Mouse (Mus musculus) kidney, embryonic 16.5 days (tissue): Measurements from ENCODE around the gene Slc35f6. TPM values are rescaled to one million over a fixed set of nuclear protein-coding genes. Genes with fewer than 3 reads are reported as not detected.

ENCODE experiments used
- ATAC-seq: fragments of 200-750 bp; cut with Nextera tagmentation; 2 replicates; pipeline ENCODE4 v1.8.0; 2017; ENCODE audit warnings: moderate TSS enrichment; ENCODE audit not compliant: low FRiP score, low TSS enrichment
- H3K27ac ChIP-seq: fragments of 300-500 bp; sonication (generic); 2 replicates; pipeline ENCODE4 v1.5.1; 2014; ENCODE audit warnings: low read length
- H3K27me3 ChIP-seq: fragments of 300-500 bp; sonication (generic); 2 replicates; pipeline ENCODE4 v1.6.1; 2014; ENCODE audit warnings: low read length, control low read depth, mixed read lengths; ENCODE audit not compliant: insufficient read depth
- H3K36me3 ChIP-seq: fragments of 300-500 bp; sonication (generic); 2 replicates; pipeline ENCODE4 v1.6.1; 2014; ENCODE audit warnings: low read length, control low read depth, mixed read lengths; ENCODE audit not compliant: insufficient read depth
- H3K4me1 ChIP-seq: fragments of 300-500 bp; sonication (generic); 2 replicates; pipeline ENCODE4 v1.6.1; 2014; ENCODE audit warnings: low read length, control low read depth, mixed read lengths; ENCODE audit not compliant: insufficient read depth
- H3K4me2 ChIP-seq: fragments of 300-500 bp; sonication (generic); replicated peaks from 2 replicates; pipeline ENCODE4 v1.6.1; 2014; ENCODE audit warnings: low read depth, low read length
- H3K4me3 ChIP-seq: fragments of 300-500 bp; sonication (generic); 2 replicates; pipeline ENCODE4 v1.5.1; 2014; ENCODE audit warnings: mild to moderate bottlenecking, low read length
- H3K9ac ChIP-seq: fragments of 300-500 bp; sonication (generic); replicated peaks from 2 replicates; pipeline ENCODE4 v1.6.1; 2014; ENCODE audit warnings: low read length
- H3K9me3 ChIP-seq: fragments of 300-500 bp; sonication (generic); 2 replicates; pipeline ENCODE4 v1.6.1; 2016; ENCODE audit warnings: low read length, control low read depth
- WGBS: fragments of 180-500 bp; shearing (Covaris S2); extraction: QIAGEN DNeasy Blood & Tissue Kit; methylation state at CpG from one replicate; pipeline ENCODE4 v1.1.7; 2014; 5-methylcytosine and 5-hydroxymethylcytosine counted together
- polyA plus RNA-seq: library from polyadenylated mRNA; unstranded; fragments of >200 nt; fragmentation: Nextera tagmentation; extraction: Ambion mirVana; gene quantifications from 2 replicates; pipeline ENCODE4 v1.2.1, GENCODE M21; 2015

Slc35f6 gene
- polyA plus RNA-seq, 1 experiment from 2014 or later = 31.0 TPM

DNA sequence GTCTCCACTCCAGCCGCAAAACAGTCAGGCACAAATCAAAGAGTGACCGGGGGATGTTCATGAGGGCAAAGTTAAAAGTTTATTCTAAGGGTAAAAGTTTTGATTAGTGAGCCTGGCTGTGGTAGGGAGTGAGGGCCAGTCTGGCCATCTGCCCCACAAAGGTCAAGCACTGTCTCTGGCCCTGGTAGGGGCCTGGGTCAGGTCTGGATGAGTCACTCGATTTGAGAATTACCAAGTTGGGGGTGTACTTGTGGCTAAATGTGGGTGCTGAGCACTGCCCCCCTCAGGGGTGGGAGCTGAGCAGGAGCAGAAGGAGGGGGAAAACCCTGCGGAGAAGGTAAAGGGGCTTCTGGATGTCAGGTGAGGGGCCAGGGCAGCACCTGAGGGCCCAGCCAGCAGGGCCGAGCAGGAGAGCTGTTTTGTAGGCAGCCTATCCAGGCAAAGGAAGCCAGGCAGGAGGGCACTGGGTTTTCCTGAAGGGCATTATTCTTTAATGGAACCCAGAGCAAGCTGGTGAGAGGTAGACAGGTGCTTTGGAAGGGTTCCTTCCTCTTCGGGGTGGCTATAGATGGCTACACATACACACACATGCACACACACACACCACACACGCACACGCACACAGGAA lies 29.2 kb upstream of the Slc35f6 start:
- H3K4me1 ChIP-seq = peaks cover 26% of the 10 kb centered on the region
- 64% methylated on average over 8 of the region's 8 CpGs for WGBS
- no peak overlapping the region for H3K9ac ChIP-seq
- H3K9me3 ChIP-seq = no peaks in the 10 kb centered on the region
- H3K27me3 ChIP-seq = peaks cover 11% of the 10 kb centered on the region
- no peak overlapping the region for H3K4me2 ChIP-seq
- H3K36me3 ChIP-seq = no peaks in the 10 kb centered on the region
- H3K4me3 ChIP-seq = no peak overlapping the region
- no peak for ATAC-seq
- H3K27ac ChIP-seq = no peak overlapping the region

DNA sequence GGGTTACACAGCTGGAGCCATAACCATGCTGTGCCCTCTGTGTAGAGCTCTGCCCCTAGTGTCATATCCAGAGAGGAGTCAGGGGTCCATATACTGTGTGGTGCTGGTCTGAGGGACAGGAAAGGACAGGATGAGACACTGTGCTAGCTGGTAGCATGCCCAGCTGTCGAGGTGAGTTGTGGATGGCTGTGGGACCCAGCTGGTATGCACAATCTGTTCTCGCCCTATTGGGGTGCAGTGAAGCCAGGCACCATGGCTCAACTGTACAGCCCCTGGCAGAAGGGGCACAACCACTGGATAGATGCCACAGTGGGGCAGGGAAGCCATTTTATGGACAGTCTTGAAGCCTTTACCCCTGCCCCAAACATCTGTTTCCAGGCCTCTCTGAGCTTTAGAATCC lies 28.5 kb upstream of the Slc35f6 start:
- Histone ChIP-seq H3K4me2 (no peak overlapping the region), H3K27ac (no peak overlapping the region), H3K4me3 (no peak overlapping the region), H3K4me1 (peaks cover 24% of the 10 kb centered on the region), H3K27me3 (peaks cover 11% of the 10 kb centered on the region), H3K36me3 (no peaks in the 10 kb centered on the region), H3K9ac (no peak overlapping the region), H3K9me3 (no peaks in the 10 kb centered on the region)
- WGBS = 70% methylated on average over 2 of the region's 2 CpGs
- ATAC-seq = no peak

DNA sequence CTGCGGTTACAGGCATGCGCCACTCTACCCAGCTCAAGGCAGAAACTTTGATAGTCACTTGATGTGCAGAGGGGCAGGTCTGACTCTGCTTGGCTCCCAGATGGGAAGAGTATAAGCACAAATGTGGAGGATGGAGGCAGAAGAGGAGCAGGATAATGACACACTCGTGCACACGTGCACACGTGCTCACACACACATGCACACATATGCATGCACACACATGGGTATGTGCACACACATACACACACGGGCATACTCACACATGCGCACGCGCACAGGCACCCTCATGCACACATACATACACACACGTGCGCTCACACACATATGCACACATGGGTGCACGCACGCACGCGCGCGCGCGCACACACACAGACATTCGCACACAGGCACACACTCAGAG lies 27.2 kb upstream of the Slc35f6 start:
- Histone ChIP-seq H3K36me3 (no peaks in the 10 kb centered on the region), H3K4me2 (no peak overlapping the region), H3K27me3 (peaks cover 11% of the 10 kb centered on the region), H3K9me3 (no peaks in the 10 kb centered on the region), H3K9ac (no peak overlapping the region), H3K27ac (no peak overlapping the region), H3K4me3 (no peak overlapping the region), H3K4me1 (peaks cover 17% of the 10 kb centered on the region)
- ATAC-seq = no peak
- WGBS = 98% methylated on average over 20 of the region's 20 CpGs

DNA sequence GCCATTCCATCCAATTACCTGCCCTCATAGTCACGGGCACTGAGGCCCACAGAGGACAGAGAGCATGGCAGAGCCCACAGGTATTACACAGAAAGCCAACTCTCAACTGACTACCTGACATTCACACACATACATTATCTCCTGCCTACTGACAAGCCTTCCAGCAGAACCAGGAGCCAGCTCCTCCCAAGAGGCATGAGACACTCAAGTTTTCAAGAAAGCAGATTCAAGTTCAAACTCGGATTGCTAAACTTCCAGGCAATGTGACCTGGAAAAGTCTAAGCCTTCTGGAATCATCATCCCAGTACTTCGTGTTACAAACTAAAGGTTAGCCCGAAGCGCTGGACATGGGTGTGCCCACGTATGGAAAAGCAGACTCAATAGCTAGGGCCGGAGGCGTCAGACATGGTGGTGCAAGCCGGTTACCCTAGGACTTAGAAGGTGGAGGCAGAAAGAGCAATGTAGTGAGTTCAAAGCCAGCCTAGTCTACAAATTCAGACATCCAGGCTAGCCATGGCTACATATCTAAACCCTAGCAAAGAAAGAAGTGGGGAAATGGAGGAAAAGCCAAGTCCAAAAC lies 26.4 kb upstream of the Slc35f6 start:
- Histone ChIP-seq H3K36me3 (no peaks in the 10 kb centered on the region), H3K27ac (no peak overlapping the region), H3K9ac (no peak overlapping the region), H3K9me3 (no peaks in the 10 kb centered on the region), H3K4me1 (peaks cover 17% of the 10 kb centered on the region), H3K4me3 (no peak overlapping the region), H3K4me2 (no peak overlapping the region), H3K27me3 (peaks cover 11% of the 10 kb centered on the region)
- ATAC-seq = no peak
- 91% methylated on average over 9 of the region's 9 CpGs for WGBS

DNA sequence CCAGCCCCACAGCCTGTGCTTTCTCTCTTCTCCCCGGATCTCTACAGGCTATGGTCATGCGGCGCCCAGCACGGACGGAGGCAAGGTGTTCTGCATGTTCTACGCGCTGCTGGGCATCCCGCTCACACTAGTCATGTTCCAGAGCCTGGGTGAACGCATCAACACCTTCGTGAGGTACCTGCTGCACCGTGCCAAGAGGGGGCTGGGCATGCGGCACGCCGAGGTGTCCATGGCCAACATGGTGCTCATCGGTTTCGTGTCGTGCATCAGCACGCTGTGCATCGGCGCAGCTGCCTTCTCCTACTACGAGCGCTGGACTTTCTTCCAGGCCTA lies 25.9 kb upstream of the Slc35f6 start:
- 52% methylated on average over 22 of the region's 22 CpGs for WGBS
- H3K9me3 ChIP-seq = no peaks in the 10 kb centered on the region
- peaks cover 17% of the 10 kb centered on the region for H3K4me1 ChIP-seq
- no peak overlapping the region for H3K27ac ChIP-seq
- peaks cover 11% of the 10 kb centered on the region for H3K27me3 ChIP-seq
- ATAC-seq = no peak; the same call in 1 of the 2 replicates
- H3K9ac ChIP-seq = peak overlapping the region; percentile 66; the same call in 1 of the 2 replicates
- H3K36me3 ChIP-seq = no peaks in the 10 kb centered on the region
- peak overlapping the region; percentile 80 for H3K4me2 ChIP-seq
- peak overlapping the region; percentile 50 for H3K4me3 ChIP-seq

DNA sequence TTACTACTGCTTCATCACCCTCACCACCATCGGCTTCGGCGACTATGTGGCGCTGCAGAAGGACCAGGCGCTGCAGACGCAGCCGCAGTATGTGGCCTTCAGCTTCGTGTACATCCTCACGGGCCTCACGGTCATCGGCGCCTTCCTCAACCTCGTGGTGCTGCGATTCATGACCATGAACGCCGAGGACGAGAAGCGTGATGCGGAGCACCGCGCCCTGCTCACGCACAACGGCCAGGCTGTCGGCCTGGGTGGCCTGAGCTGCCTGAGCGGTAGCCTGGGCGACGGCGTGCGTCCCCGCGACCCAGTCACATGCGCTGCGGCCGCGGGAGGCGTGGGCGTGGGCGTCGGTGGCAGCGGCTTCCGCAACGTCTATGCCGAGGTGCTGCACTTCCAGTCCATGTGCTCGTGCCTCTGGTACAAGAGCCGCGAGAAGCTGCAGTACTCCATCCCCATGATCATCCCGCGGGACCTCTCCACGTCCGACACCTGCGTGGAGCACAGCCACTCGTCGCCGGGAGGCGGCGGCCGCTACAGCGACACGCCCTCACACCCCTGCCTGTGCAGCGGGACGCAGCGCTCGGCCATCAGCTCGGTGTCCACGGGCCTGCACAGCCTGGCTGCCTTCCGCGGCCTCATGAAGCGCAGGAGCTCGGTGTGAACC lies 25.4 kb upstream of the Slc35f6 start:
- Histone ChIP-seq H3K9me3 (no peaks in the 10 kb centered on the region), H3K27ac (no peak overlapping the region), H3K4me1 (peaks cover 17% of the 10 kb centered on the region), H3K9ac (peak overlapping the region; percentile 66), H3K27me3 (peaks cover 11% of the 10 kb centered on the region), H3K4me3 (peak overlapping the region; percentile 50), H3K4me2 (peak overlapping the region; percentile 80), H3K36me3 (no peaks in the 10 kb centered on the region)
- 3% methylated on average over 69 of the region's 69 CpGs for WGBS
- ATAC-seq = peak; percentile 71

DNA sequence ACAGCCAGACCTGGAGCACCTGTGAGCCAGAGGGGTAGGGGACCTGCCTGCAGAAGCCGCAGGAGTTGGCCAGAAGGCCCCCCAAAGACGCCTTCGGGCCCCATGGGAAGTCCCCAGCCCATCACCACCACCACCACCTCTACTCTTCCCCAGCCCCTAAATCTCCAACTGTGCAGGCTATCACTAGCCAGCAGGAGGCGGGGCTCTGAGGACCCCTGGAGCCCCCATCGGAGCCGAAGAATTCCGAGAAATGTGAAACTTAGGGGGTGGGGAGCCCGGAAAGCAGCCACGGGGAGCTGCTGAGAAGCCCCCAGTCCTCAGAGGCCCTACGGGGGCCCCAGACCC lies 24.9 kb upstream of the Slc35f6 start:
- Histone ChIP-seq H3K4me3 (peak overlapping the region; percentile 50), H3K9me3 (no peaks in the 10 kb centered on the region), H3K4me2 (peak overlapping the region; percentile 80), H3K36me3 (no peaks in the 10 kb centered on the region), H3K4me1 (peaks cover 17% of the 10 kb centered on the region), H3K27me3 (peaks cover 11% of the 10 kb centered on the region), H3K27ac (no peak overlapping the region), H3K9ac (peak overlapping the region; percentile 66)
- WGBS = 3% methylated on average over 10 of the region's 10 CpGs
- ATAC-seq = peak; percentile 57

DNA sequence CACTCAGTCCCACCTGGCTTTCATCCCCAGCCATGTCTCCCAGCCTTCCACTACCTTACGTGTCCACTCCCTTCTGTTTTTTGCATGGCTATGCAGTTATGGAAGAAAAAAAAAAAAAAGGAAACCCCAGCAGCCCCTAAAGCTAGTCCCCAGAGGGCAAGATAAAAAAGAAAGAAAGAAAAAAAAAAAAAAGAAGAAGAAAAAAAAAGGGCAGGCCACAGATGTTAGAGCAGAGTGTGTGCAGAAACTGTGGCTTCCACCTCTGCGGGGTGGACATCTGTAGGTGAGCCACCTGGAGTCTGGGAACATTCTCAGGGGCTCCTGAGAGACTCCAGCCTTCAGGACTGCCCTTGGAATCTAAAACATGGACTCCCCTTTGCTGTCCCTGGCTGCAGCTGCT lies 24.4 kb upstream of the Slc35f6 start:
- no peaks in the 10 kb centered on the region for H3K36me3 ChIP-seq
- no peak overlapping the region for H3K27ac ChIP-seq
- H3K4me3 ChIP-seq = 0 out of 2 replicates have a peak overlapping the region, but pooled peaks have one; percentile 50
- H3K27me3 ChIP-seq = peaks cover 11% of the 10 kb centered on the region
- H3K9me3 ChIP-seq = no peaks in the 10 kb centered on the region
- ATAC-seq = no peak
- H3K4me1 ChIP-seq = peaks cover 14% of the 10 kb centered on the region
- peak overlapping the region; percentile 80 for H3K4me2 ChIP-seq
- no peak overlapping the region for H3K9ac ChIP-seq
- WGBS = 65% methylated on average over 2 of the region's 2 CpGs

DNA sequence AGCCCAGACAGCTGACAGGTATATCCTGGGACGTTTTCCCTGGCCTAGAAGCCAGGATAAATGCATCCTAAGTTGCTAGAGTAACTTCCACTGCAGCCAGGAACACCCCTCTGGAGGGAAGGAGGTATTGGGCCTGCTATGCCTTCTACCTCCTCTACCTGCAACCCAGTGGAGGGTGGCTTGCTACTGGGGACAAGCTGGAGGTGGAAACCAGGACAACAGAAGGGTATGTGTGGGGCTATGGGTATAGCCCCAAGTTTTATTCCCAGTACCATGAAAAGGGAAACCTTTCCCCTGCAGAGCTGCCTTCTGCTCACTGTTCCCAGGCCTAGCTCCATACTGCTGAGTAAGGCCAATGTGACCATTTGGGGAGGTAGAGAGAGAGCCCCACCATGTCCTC lies 23.4 kb upstream of the Slc35f6 start:
- no peak overlapping the region for H3K4me2 ChIP-seq
- WGBS = 38% methylated on average over 1 of the region's 1 CpGs
- H3K9me3 ChIP-seq = no peaks in the 10 kb centered on the region
- no peak overlapping the region for H3K9ac ChIP-seq
- no peak overlapping the region for H3K27ac ChIP-seq
- H3K4me3 ChIP-seq = no peak overlapping the region
- no peak for ATAC-seq
- H3K36me3 ChIP-seq = no peaks in the 10 kb centered on the region
- H3K27me3 ChIP-seq = peaks cover 11% of the 10 kb centered on the region
- H3K4me1 ChIP-seq = peaks cover 14% of the 10 kb centered on the region

DNA sequence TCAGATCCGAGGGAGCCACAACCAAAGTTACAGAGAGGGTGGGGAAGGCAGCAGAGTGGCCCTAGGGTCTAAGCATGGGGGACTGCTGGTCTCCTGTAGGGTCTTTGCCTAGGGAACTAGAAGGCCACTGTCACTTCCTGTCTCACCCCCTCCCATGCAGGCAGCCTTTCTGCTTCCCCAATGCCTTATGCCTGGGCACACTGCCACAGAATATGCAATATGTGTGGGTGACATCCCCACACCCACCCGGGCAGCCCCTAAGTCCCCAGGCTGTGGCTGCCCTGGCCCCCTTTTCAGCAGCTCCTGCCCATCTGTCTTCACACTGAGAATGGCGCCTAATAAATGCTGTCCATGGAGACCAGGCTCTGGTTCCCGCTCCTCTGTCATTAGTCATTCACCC lies 22.8 kb upstream of the Slc35f6 start:
- ATAC-seq = no peak
- 39% methylated on average over 4 of the region's 4 CpGs for WGBS

More for the DNA sequence above, 22.8 kb upstream of the Slc35f6 start:
- Histone ChIP-seq H3K27me3 (peaks cover 11% of the 10 kb centered on the region), H3K4me1 (peaks cover 14% of the 10 kb centered on the region), H3K36me3 (no peaks in the 10 kb centered on the region), H3K9ac (no peak overlapping the region), H3K9me3 (no peaks in the 10 kb centered on the region), H3K4me3 (no peak overlapping the region), H3K4me2 (no peak overlapping the region), H3K27ac (no peak overlapping the region)
